Mouse (Mus musculus) kidney, postnatal 25 days (tissue): ENCODE measurements around the gene Mark1.

Source experiments
- DNase-seq, 2 experiments: peaks; one replicate each; pipeline ENCODE4 v3.0.0; 2021; ENCODE audit warnings: mixed read lengths in 2 of 2

The Mark1 gene

GRCm38 (mm10) chr1:184961853-184962252 is 37.5 kb downstream of the Mark1 start:
- no peak for DNase-seq

GRCm38 (mm10) chr1:184958818-184959217 is 40.6 kb downstream of the Mark1 start:
- no peak for DNase-seq

GRCm38 (mm10) chr1:184958388-184958787 is 41.0 kb downstream of the Mark1 start:
- DNase-seq = no peak

- no peak for DNase-seq
Measured at GRCm38 (mm10) chr1:184951758-184952157, 47.6 kb downstream of the Mark1 start.

- DNase-seq = no peak
Measured at GRCm38 (mm10) chr1:184951057-184951456, 48.3 kb downstream of the Mark1 start.

- peak; percentile 38 to 44 for DNase-seq
Measured at GRCm38 (mm10) chr1:184938106-184938505, 61.3 kb downstream of the Mark1 start.

- no peak for DNase-seq
Measured at GRCm38 (mm10) chr1:184935980-184936379, 63.4 kb downstream of the Mark1 start.

- no peak for DNase-seq
Measured at GRCm38 (mm10) chr1:184935490-184935889, 63.9 kb downstream of the Mark1 start.

GRCm38 (mm10) chr1:184931097-184931496 is 68.3 kb downstream of the Mark1 start:
- no peak for DNase-seq

- DNase-seq = no peak
Measured at GRCm38 (mm10) chr1:184928382-184928781, 71.0 kb downstream of the Mark1 start.

- DNase-seq = no peak
Measured at GRCm38 (mm10) chr1:184927911-184928310, 71.5 kb downstream of the Mark1 start.

- no peak for DNase-seq
Measured at GRCm38 (mm10) chr1:184922824-184923223, 76.5 kb downstream of the Mark1 start.

GRCm38 (mm10) chr1:184920057-184920456 is 79.3 kb downstream of the Mark1 start:
- no peak for DNase-seq

- peak in 1 of 2 experiments; percentile 36 for DNase-seq
Measured at GRCm38 (mm10) chr1:184918227-184918888, 81.0 kb downstream of the Mark1 start.

GRCm38 (mm10) chr1:184912336-184912735 is 87.0 kb downstream of the Mark1 start:
- DNase-seq = peak; percentile 10 to 43

- DNase-seq = peak; percentile 64 to 82
Measured at GRCm38 (mm10) chr1:184911861-184912260, 87.5 kb downstream of the Mark1 start.

- DNase-seq = peak; percentile 6 to 44
Measured at GRCm38 (mm10) chr1:184908558-184908957, 90.8 kb downstream of the Mark1 start.

- DNase-seq = no peak
Measured at GRCm38 (mm10) chr1:184905904-184906745, 93.2 kb downstream of the Mark1 start.

- no peak for DNase-seq
Measured at GRCm38 (mm10) chr1:184905371-184905770, 94.0 kb downstream of the Mark1 start.

GRCm38 (mm10) chr1:184903697-184904096 is 95.7 kb downstream of the Mark1 start:
- no peak for DNase-seq

- no peak for DNase-seq
Measured at GRCm38 (mm10) chr1:184902886-184903285, 96.5 kb downstream of the Mark1 start.

- DNase-seq = no peak
Measured at GRCm38 (mm10) chr1:184897350-184897749, 102.0 kb downstream of the Mark1 start.

- DNase-seq = peak in 1 of 2 experiments; percentile 50
Measured at GRCm38 (mm10) chr1:184891998-184892397, 107.4 kb downstream of the Mark1 start.

GRCm38 (mm10) chr1:184889454-184889853 is 109.9 kb downstream of the Mark1 start:
- DNase-seq = no peak
